Mouse (Mus musculus) spleen, adult 2 months (tissue): ENCODE data around the gene Olfr657.
A peak's percentile ranks its signal among the peaks of the same experiment; 100 is the strongest.

Experiments
- CTCF ChIP-seq: fragments of 200-500 bp; IDR thresholded peaks from 2 replicates; pipeline ENCODE4 v1.5.1; 2011; ENCODE audit warnings: mild to moderate bottlenecking, inconsistent platforms; ENCODE audit not compliant: insufficient read depth, insufficient read length, insufficient replicate concordance; ENCODE audit errors: extremely low read depth
- POLR2A ChIP-seq: fragments of 200-500 bp; IDR thresholded peaks from 2 replicates; pipeline ENCODE4 v1.6.1; 2011; ENCODE audit warnings: low read depth, low read length, inconsistent platforms

DNA sequence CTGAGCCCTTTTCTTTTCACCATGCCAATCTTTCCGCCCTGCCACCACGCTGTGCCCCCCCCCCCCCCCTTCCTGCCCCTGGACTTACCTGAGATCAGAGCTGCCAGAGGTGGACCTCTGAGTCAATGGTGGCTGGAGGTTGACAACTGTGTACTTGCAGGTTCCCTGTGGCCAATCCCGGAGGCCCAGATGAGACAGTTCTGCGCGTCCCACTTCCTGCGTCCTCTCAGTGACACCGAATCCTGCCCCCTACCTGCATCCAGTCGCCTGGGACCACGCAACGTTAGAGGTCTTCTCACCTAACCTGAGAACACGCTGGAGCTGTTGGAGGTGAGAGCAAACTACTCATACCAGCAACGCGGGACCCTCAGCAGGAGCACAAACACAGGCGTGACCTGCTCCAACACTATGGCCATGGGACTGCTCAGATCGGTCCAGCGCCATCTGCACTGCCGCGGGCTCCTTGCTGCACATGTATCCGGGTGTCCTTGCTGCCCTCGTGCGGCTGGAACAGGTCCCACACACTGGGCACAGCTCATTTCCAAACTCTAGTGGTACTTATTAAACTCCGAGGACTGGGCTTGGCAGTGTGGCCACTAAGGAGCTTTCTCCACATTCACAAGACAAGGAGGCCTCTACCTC lies 22.4 kb downstream of the Olfr657 start, which contains the start of gene Olfr658:
- TF ChIP-seq CTCF (peak; percentile 49; the same call in 1 of the 2 replicates), POLR2A (no peak)
